Mouse (Mus musculus): ENCODE data around the gene Cdc34.

GRCm38 (mm10) chr10:79654946-79655395 is 27.0 kb upstream of the Cdc34 start:
- no peak for TF ChIP-seq CTCF (IDR thresholded peaks at IDR 0.05; ENCODE audit: extremely low read depth, insufficient read depth, low read length)
- no peak for TF ChIP-seq POLR2A (IDR thresholded peaks at IDR 0.05; ENCODE audit: extremely low read depth, insufficient read depth, low read length)

All from cortical plate, adult 2 months (tissue).